Mouse (Mus musculus) cerebellum, adult 18-20 months (tissue): ENCODE data around the gene Glp2r.

Experiments used
- DNase-seq, 2 experiments: peaks; one replicate each; pipeline ENCODE4 v3.0.0; 2021

The Glp2r gene

DNA sequence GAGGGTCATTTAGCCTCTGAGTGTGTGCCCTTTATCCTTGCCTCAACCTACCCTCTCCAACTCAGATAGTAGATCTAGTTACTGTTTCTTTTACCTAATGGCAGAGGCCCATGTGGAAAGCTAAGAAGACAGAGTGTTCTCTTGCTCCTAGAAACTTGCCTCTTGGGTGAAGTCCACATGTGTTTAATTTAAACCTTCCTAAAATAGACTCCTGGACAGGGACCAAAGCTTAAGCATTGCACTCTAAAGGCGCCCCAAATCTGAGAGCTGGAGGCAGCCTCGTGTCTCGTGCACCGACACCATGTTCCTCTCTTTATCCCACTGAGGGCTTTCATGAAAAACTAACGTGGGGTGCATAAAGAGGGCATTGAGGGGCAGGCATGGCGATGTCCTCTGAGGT, 43.9 kb downstream of the Glp2r start:
- no peak for DNase-seq

DNA sequence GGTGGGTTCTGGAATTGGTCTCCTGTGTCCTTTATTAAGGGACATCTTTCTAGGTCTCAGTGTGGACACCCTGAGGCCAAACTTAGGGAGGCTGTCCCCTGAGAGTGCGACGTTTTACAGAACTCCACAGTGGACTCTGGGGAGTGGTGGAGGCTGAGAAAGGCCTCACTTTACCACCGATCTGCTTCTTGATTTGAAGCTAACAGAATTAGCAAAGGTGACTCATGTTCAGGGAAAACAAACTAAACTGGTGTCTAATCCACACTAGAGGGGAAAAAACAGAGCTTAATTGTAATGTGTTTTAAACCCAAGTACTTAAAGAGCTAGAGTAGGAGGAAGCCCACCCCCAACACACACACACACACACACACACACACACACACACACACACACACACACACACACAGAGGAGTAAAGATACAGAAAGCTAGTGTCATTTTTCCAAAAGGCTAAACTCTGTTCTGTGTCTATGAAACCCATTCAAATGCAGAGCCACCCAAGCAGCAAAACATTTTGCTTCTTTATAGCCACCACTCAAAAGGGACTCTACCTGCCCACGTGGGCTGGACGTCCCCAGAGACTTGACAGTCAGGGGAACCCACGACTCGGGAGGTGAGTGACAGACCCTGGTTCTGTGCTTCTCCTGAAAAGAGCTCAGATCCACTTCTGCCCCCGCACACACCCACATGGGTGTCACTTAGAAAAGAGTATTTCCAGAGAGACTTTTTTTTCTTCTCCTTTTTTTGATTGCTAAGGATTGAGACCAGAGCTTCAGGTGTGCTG, 47.5 kb downstream of the Glp2r start:
- DNase-seq, result no peak

- DNase-seq, result no peak
These were observed 48.4 kb downstream of the Glp2r start for GRCm38 (mm10) chr11:67722399-67723156.

DNA sequence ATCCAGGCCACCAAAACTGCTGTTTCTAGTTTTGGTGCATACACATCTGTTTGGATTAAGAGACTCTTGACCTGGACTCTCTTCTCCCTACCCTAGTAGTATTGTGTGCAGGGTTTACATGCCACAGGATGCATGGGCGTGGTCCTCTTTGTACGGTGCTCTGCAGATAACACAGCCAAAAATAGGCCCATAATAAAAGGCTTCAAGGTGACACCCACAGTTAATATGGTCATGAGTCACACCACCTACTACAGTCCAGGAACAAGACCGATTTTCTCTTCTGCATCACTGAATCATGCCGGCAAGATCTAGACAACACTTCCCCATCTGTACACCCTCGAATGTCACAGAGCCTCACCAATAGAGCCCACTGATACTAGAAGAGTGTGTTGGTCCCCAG, 49.5 kb downstream of the Glp2r start:
- DNase-seq, result no peak

DNA sequence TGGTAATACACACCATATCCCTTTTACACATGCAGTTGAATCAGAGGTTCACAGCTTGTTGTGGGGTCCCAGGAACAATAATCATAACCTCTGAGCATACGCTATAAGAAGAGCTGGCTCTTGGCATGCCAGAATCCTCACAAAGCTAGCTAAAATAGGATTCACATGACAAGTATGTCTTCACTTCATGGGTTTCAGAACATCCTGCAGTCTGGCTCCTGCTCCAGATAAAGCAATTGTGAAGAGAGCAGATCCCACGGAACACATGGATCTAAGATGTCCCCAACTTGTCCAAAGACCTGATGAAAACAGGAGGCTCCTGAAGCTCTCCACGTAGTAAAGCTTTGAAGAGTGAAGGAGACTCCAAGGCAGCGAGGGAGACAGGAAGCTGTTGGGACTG, 55.6 kb downstream of the Glp2r start:
- no peak for DNase-seq

GRCm38 (mm10) chr11:67712976-67713375, 58.0 kb downstream of the Glp2r start:
- peak in 1 of 2 experiments; percentile 8 for DNase-seq

GRCm38 (mm10) chr11:67694703-67695376, 76.1 kb downstream of the Glp2r start, which contains the start of gene Rcvrn:
Gene Rcvrn, plus strand, starts transcription at chr11:67695326.
- DNase-seq, result no peak

DNA sequence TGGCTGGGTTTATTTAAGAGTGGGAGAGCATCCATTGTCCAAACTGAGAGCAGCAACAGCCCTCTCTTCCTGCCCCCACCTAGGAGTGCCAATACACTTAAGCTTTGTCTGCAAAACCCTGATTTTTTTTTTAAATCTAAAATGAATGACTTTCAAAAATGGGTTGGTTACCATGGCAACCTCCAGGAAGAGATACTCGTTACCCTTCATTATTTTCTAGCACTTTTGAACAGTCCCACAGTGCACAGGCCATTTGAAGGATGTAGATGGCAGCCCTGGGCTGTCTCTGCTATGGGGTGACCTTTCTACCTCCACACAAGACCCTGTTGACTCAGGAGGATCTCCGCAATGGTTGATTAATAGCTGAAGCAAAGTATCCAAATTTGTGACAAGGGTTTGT, 84.8 kb downstream of the Glp2r start:
- DNase-seq, result no peak

DNA sequence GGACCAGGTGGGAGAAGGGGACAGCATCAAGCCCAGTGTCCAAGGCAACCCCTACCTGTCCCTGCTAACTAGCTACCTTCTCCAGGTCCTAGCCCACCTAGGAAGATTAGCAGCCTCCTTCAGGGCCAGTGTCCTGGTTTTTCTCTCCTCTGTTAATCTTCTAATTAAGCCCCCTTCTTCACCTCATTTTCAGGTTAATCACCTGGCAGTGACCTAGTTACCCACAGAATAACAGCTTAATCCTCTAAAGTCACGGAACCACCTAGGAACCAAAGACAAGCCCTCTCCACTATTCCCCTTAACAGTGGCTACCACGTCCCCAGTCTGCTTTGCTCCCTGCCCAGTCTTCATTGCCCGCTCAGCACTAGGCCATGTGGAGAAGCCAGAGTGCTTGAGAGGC, 89.1 kb downstream of the Glp2r start:
- DNase-seq, result no peak

DNA sequence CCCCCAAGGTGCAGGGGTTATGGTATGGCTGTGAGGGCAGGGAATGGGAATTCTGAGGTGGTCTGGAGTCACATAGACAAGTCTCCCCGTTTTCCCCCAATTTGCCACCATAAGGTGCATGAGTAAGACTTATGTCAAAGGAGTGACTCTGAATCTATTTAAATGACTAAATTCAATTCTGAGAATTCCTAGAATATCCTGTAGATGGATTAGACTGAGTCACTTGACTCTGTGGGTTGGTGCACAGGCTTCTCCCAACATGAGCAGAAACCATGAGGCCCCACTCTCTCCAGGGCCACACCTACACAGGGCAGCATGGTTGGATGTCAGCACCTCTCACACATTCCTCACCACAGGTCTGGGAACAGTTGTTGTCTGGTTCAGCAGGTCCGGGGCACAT, 91.0 kb downstream of the Glp2r start:
- no peak for DNase-seq

DNA sequence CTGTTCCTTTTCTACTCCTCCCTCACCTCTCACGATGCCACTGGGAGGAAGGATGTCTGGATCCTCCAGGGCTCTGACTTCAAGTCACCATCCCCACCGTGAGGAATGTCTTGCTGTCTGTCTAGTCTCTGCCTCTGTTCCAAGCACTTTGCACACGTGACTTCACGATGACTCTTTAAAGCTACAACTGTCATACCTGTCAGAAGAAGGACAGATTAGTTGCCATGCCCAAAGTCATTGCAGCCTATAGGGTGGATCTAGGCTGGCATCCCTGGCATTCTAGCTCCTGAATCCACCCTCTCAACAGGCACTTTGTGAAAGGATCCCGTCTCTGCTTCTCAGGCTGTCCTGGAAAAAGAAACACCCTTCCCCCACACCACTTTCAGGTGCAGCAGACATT, 91.7 kb downstream of the Glp2r start:
- no peak for DNase-seq

GRCm38 (mm10) chr11:67675562-67676540, 95.1 kb downstream of the Glp2r start:
- peak; percentile 75 to 77 for DNase-seq

DNA sequence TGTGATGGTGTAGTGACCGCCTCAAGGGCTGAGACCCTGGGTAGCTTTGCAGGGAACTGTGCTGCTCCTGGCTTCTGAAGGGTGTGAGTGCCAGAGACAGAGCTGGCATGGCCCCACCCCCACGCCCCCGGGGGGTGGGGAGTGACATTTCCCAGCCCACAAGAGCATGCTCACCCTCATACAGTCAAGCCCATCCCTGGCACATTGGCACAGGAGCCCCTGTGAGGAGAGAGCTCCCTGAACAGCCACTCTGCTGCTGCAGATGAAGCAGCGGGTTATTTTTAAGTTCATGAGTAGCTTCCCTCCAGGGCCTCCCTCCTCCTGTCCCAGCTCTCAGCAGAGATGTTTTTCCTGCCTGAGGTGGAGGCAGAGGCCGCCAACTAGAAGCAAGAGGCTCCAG, 98.8 kb downstream of the Glp2r start:
- DNase-seq, result peak in 1 of 2 experiments; percentile 48

DNA sequence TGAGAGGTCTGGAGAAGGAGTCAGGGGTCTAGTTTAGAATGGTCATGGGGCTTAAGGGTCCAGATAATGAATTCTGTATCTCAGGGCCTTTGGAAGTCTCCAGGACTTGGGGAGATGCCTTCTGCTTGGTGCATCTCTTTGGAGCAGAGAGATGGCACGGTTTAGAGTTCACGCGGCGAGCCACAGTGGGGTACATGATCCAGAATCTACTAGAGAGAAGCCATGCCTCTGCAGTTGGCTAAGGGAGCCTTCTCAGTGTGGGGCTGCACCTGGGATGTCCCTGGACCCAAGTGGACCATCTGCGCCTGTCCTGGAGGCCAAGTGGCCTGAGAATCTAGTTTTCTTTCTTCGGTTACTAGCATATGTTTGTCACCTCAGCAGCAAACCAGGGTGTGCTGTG, 100.9 kb downstream of the Glp2r start:
- DNase-seq, result peak; percentile 95 to 96

GRCm38 (mm10) chr11:67668460-67669007, 102.4 kb downstream of the Glp2r start:
- DNase-seq, result peak; percentile 43 to 54

GRCm38 (mm10) chr11:67667531-67668332, 103.2 kb downstream of the Glp2r start:
- peak; percentile 86 to 97 for DNase-seq

GRCm38 (mm10) chr11:67666129-67666528, 104.8 kb downstream of the Glp2r start:
- DNase-seq, result no peak

DNA sequence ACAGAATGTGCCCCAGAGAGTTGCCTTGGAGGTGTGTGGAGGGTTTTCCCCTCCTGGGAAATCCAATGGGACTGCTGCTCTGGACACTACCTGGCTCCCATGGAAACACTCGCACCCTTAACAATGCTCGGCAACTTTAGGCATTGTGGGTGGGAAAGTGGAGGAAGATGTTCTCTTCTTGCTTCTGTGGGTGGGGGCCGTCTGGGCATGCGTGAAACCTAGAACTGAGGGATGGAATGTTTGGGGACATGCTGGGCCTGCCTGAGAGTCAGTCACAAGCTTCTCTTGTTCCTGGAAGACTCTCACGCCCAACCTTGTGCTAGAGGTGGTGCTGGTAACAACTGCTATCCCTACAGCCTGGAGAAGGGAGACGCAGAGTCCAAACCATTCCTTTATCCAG, 106.0 kb downstream of the Glp2r start:
- no peak for DNase-seq

- DNase-seq, result peak; percentile 81 to 87
These were observed 106.7 kb downstream of the Glp2r start for GRCm38 (mm10) chr11:67664261-67664660.

GRCm38 (mm10) chr11:67663437-67663836, 107.5 kb downstream of the Glp2r start:
- no peak for DNase-seq

DNA sequence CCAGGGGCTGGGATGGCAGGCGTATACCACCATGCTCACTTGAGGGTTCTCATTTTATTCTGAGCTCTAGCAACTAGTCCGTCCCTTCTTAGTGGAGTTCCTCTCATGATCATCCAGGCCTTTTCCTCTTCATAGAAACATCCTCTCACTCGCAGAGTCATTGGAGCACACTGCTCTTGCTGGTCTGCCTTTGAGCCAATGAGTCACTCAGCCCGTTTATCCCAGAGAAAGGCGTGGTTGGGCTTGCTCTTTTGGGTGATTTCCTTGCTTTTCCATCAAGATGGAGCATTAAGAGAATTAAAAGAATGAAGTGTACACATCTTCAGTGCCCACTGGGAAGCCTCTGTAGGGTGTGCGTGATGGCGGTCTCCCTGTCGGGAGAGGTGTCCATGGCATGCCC, 109.5 kb downstream of the Glp2r start:
- no peak for DNase-seq
